Mouse (Mus musculus) kidney, postnatal 0 days (tissue): ENCODE results near the gene Cela1. TPM values are rescaled to one million over a fixed set of nuclear protein-coding genes. Genes with fewer than 3 reads are reported as not detected.
A peak's percentile ranks its signal among the peaks of the same experiment; 100 is the strongest.

Experiments used
- ATAC-seq: fragments of 200-750 bp; cut with Nextera tagmentation; replicated peaks from 2 replicates; pipeline ENCODE4 v1.8.0; 2017; ENCODE audit warnings: low read depth, moderate number of reproducible peaks, moderate TSS enrichment, moderate library complexity; ENCODE audit not compliant: low FRiP score
- DNase-seq: peaks from one replicate; pipeline ENCODE4 v3.0.0-alpha.2; 2016; ENCODE audit warnings: low spot score
- H3K27ac ChIP-seq: fragments of 300-500 bp; sonication (generic); 2 replicates; pipeline ENCODE4 v1.5.1; 2014; ENCODE audit warnings: mild to moderate bottlenecking
- H3K27me3 ChIP-seq: fragments of 300-500 bp; sonication (generic); 2 replicates; pipeline ENCODE4 v1.6.1; 2014; ENCODE audit warnings: low read length, mixed read lengths; ENCODE audit not compliant: insufficient read depth
- H3K36me3 ChIP-seq: fragments of 300-500 bp; sonication (generic); 2 replicates; pipeline ENCODE4 v1.6.1; 2014; ENCODE audit warnings: low read length, mixed read lengths; ENCODE audit not compliant: insufficient read depth
- H3K4me1 ChIP-seq: fragments of 300-500 bp; sonication (generic); replicated peaks from 2 replicates; pipeline ENCODE4 v1.6.1; 2014; ENCODE audit warnings: antibody characterized with exemption, low read length, mixed read lengths; ENCODE audit not compliant: insufficient read depth
- H3K4me2 ChIP-seq: fragments of 300-500 bp; sonication (generic); 2 replicates; pipeline ENCODE4 v1.6.1; 2014; ENCODE audit warnings: mild to moderate bottlenecking, low read length, moderate library complexity, mixed read lengths
- H3K4me3 ChIP-seq: fragments of 300-500 bp; sonication (generic); replicated peaks from 2 replicates; pipeline ENCODE4 v1.5.1; 2014; ENCODE audit warnings: low read depth, low read length
- H3K9ac ChIP-seq: fragments of 300-500 bp; sonication (generic); 2 replicates; pipeline ENCODE4 v1.6.1; 2014; ENCODE audit warnings: low read depth, low read length
- H3K9me3 ChIP-seq: fragments of 300-500 bp; sonication (generic); replicated peaks from 2 replicates; pipeline ENCODE4 v1.6.1; 2016; ENCODE audit warnings: low read length, inconsistent platforms, mixed read lengths
- CTCF ChIP-seq: IDR thresholded peaks from 2 replicates; pipeline ENCODE4 v1.5.1; 2016; ENCODE audit warnings: antibody characterized with exemption, low read depth, mild to moderate bottlenecking, moderate library complexity
- WGBS: fragments of 180-500 bp; shearing (Covaris S2); extraction: QIAGEN DNeasy Blood & Tissue Kit; methylation state at CpG from one replicate; pipeline ENCODE4 v1.1.7; 2014; 5-methylcytosine and 5-hydroxymethylcytosine counted together
- polyA plus RNA-seq: library from polyadenylated mRNA; unstranded; fragments of >200 nt; fragmentation: Nextera tagmentation; extraction: Ambion mirVana; gene quantifications from 2 replicates; pipeline ENCODE4 v1.2.1, GENCODE M21; 2015

Cela1 gene
- polyA plus RNA-seq, 1 experiment from 2014 or later: 50.5 TPM

DNA sequence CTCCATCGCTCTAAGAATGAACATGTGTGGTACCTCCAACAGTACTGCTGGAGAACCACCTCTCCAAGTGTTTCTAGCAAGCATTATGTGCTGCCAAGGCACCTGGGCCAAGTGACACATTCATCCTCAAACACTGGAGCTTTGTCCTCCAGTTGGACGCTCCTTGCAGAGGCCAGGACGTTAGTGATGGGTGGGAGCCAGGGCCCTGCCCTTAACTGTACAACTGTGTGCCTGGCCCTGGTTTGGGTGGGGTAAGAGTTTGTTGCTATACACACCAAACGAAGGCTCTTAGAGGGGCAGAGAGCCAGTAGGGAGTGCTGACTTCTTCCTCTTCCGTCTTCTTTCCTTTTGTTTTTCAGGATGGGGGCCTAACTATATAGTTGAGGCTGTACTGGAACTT, 12.7 kb upstream of the Cela1 start:
- Histone ChIP-seq H3K4me3 (no peak overlapping the region), H3K27ac (no peak overlapping the region), H3K36me3 (no peaks in the 10 kb centered on the region), H3K4me2 (no peak overlapping the region), H3K9me3 (no peaks in the 10 kb centered on the region), H3K27me3 (no peaks in the 10 kb centered on the region), H3K4me1 (peaks cover 7% of the 10 kb centered on the region; the same call in 1 of the 2 replicates), H3K9ac (no peak overlapping the region)
- no peak for ATAC-seq
- WGBS: 78% methylated on average over 5 of the region's 5 CpGs
- no peak for TF ChIP-seq CTCF
- DNase-seq: no peak

DNA sequence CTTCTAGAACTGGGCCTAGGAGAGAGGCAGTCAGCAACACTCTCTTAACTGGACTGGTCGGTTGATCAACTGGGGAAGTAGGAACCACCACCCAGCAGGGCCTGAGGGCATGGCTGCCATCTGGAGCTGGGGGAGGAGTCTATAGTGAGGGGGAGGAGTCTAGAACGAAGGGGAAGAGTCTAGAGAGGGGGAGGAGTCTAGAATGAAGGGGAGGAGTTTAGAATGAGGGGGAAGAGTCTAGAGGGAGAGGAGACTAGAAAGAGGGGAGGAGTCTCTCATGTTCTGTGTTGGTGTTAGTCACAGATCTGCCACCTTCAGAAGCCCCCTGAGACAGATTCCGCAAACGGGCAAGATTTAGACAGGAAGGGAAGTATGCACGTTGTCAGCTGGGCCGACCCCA, 11.7 kb upstream of the Cela1 start:
- DNase-seq: no peak
- H3K4me3 ChIP-seq: no peak overlapping the region
- H3K4me1 ChIP-seq: peaks cover 7% of the 10 kb centered on the region; the same call in 1 of the 2 replicates
- no peaks in the 10 kb centered on the region for H3K27me3 ChIP-seq
- TF ChIP-seq CTCF: no peak
- H3K36me3 ChIP-seq: no peaks in the 10 kb centered on the region
- no peak overlapping the region for H3K9ac ChIP-seq
- 65% methylated on average over 6 of the region's 6 CpGs for WGBS
- H3K9me3 ChIP-seq: no peaks in the 10 kb centered on the region
- no peak overlapping the region for H3K27ac ChIP-seq
- ATAC-seq: no peak
- H3K4me2 ChIP-seq: no peak overlapping the region

DNA sequence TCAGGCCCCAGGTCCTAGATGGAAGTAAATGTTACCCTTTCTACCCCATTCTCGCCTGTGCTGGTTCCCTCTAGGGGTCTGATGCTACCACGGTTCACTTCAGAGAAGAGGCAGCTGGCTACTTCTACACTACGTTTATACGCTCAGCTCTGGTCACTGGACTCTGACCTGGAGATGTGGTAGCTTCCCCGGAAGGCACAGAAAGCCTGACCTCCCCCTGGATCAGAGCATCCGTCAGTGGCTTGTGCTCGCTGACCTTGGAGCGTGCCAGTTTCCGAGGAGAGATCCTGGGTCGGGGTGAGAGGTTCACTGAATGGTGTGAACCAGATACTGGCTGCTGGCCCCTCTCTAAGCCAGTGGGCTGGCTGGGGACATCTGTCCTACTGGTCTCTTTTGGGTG, 10.4 kb upstream of the Cela1 start:
- H3K4me2 ChIP-seq: no peak overlapping the region
- WGBS: 52% methylated on average over 10 of the region's 10 CpGs
- H3K4me1 ChIP-seq: no peaks in the 10 kb centered on the region
- no peaks in the 10 kb centered on the region for H3K27me3 ChIP-seq
- H3K36me3 ChIP-seq: no peaks in the 10 kb centered on the region
- no peaks in the 10 kb centered on the region for H3K9me3 ChIP-seq
- H3K4me3 ChIP-seq: no peak overlapping the region
- no peak for TF ChIP-seq CTCF
- no peak overlapping the region for H3K9ac ChIP-seq
- H3K27ac ChIP-seq: no peak overlapping the region
- DNase-seq (no peak), ATAC-seq (peak; percentile 70; the same call in 1 of the 2 replicates)

DNA sequence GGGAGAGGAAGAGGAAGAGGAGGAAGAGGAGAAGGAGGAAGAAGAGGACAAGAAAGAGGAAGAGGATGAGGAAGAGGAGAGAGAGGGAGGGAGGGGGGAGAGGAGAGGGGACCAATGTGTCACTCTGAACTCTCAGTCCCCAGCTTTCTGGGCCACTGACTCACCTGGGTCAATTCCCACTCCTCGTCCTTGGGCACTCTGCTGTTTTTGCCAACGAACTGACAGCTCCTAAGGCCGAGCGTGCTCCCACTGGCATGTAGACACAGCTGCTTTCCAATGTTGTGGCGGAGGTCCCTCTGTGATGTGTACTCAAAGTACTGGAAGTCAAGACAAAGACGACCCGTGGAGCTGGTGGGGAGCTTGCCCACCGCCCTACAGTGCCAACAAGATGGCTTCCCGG, 6.7 kb upstream of the Cela1 start:
- TF ChIP-seq CTCF: no peak
- DNase-seq: no peak

DNA sequence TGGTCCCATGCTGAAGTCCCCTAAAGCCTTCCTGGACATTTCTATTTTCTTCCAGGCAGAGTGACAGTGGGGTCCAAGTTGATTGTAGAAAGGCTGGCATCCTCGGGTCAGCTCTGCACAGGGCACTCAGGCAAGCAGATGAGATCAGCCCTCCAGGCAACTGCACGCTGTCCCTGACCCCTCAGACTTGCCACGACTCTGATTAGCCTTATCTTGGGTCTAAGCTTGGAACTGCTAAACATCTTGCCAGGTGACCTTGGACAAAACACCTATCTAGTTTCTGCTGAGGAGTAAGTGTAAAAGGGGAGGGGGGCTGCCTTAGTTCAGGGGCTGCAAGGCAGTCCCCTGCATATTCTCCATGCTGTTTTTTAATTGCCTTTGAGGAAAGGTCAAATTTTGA, 4.3 kb upstream of the Cela1 start:
- Histone ChIP-seq H3K4me1 (peaks cover 4% of the 10 kb centered on the region; the same call in 1 of the 2 replicates), H3K27me3 (no peaks in the 10 kb centered on the region), H3K4me2 (no peak overlapping the region), H3K9ac (no peak overlapping the region), H3K27ac (no peak overlapping the region), H3K36me3 (no peaks in the 10 kb centered on the region), H3K9me3 (no peaks in the 10 kb centered on the region; the same call in 1 of the 2 replicates), H3K4me3 (no peak overlapping the region)
- DNase-seq: no peak
- no peak for TF ChIP-seq CTCF
- WGBS: 64% methylated on average over 3 of the region's 3 CpGs
- ATAC-seq: no peak

More for the DNA sequence above, 6.7 kb upstream of the Cela1 start:
- ATAC-seq: no peak
- Histone ChIP-seq H3K4me2 (no peak overlapping the region), H3K4me1 (no peaks in the 10 kb centered on the region), H3K9me3 (no peaks in the 10 kb centered on the region; the same call in 1 of the 2 replicates), H3K27ac (no peak overlapping the region), H3K4me3 (no peak overlapping the region), H3K36me3 (no peaks in the 10 kb centered on the region), H3K9ac (no peak overlapping the region), H3K27me3 (no peaks in the 10 kb centered on the region)
- WGBS: 91% methylated on average over 9 of the region's 9 CpGs

DNA sequence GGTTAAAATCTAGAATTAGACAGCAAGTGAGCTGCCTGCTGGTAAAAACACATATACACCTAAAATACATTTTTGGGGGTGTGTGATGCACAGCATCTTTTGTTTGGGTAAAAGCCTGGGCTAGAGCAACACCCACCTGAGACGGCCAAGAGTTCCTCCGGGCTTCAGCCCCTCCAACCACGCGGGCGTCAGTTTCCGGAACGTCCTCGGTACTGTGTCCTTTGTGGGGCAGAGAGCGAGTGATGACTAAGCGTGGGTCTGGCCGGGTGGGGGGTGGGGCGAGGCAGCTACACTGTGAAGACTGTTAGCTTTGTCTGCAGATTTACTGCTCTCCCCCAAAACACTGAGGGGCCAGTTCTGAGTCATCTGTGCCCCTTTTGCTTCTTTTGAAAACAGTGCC, 732 bp downstream of the Cela1 start:
- no peak overlapping the region; the same call in 1 of the 2 replicates for H3K4me2 ChIP-seq
- ATAC-seq: no peak

DNA sequence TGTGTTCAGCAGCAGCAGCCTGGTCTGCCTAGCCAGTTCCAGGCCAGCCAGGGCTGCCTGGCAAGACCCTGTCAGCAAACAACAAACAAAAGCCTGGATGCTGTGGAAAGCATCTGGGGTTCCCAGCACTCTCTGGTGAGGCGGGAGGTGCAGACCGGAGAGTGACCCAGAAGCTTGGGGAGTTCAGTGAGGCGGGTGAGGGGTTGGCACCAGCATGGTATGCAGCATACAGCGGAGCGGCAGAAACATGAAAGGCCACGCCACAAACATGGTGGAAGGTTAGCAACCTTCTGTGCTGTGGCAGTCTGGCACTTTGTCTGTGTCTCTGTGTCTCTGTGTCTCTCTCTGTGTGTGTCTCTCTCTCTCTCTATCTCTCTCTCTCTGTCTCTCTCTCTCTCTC, 1.3 kb downstream of the Cela1 start:
- peaks cover 4% of the 10 kb centered on the region; the same call in 1 of the 2 replicates for H3K4me1 ChIP-seq
- no peak for ATAC-seq
- H3K4me3 ChIP-seq: no peak overlapping the region
- TF ChIP-seq CTCF: no peak
- no peak overlapping the region for H3K27ac ChIP-seq
- no peak for DNase-seq
- H3K27me3 ChIP-seq: no peaks in the 10 kb centered on the region
- 77% methylated on average over 6 of the region's 6 CpGs for WGBS
- no peaks in the 10 kb centered on the region for H3K36me3 ChIP-seq
- no peak overlapping the region for H3K4me2 ChIP-seq
- H3K9me3 ChIP-seq: no peaks in the 10 kb centered on the region; the same call in 1 of the 2 replicates
- no peak overlapping the region for H3K9ac ChIP-seq

More for the DNA sequence above, 732 bp downstream of the Cela1 start:
- no peaks in the 10 kb centered on the region for H3K27me3 ChIP-seq
- H3K36me3 ChIP-seq: no peaks in the 10 kb centered on the region
- 0 out of 2 replicates have a peak overlapping the region, but pooled peaks have one; percentile 5 for H3K9ac ChIP-seq
- no peak for DNase-seq
- peaks cover 4% of the 10 kb centered on the region; the same call in 1 of the 2 replicates for H3K4me1 ChIP-seq
- H3K27ac ChIP-seq: no peak overlapping the region
- no peak overlapping the region for H3K4me3 ChIP-seq
- TF ChIP-seq CTCF: no peak
- no peaks in the 10 kb centered on the region; the same call in 1 of the 2 replicates for H3K9me3 ChIP-seq
- 20% methylated on average over 12 of the region's 12 CpGs for WGBS
